ENCODE assay signal across 41 mouse cellular contexts in the genomic region with DNA sequence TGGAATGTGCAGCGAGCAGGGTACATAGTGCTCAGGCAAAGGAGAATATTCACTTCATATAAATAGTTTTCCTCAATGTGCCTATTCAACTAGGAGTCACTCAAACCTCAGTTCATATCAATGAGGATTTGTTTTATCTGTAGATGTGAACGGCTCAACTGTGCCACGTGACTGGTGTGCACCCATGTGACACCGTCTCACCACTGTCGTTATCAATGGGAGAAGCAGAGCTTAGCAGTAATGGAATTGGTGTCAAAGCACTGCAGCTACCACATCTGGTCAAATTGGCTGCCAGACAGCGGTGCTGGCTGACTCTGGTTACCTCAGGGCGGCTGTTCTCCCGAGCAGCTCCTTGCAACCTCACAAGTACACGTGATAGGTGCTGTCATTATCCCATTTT. TPM values are rescaled to one million over a fixed set of nuclear protein-coding genes. Genes with fewer than 3 reads are reported as not detected.
"Had no signal": no experiment of that assay in that cellular context is flagged by ENCODE, and none has a peak within 500 bp of the region (broad histone marks: within the 10 kb centered on the region; RNA-seq: fewer than 3 reads in every experiment).

No protein-coding gene starts in this region.

- H3K9ac ChIP-seq: heart, embryonic 13.5 days; heart, embryonic 15.5 days; hindbrain, embryonic 13.5 days; hindbrain, embryonic 15.5 days; kidney, embryonic 15.5 days; limb, embryonic 13.5 days; limb, embryonic 15.5 days; liver, embryonic 12.5 days; liver, embryonic 14.5 days had no signal

- ATAC-seq: hindbrain, postnatal 0 days; intestine, embryonic 16.5 days; liver, embryonic 12.5 days had no signal

- DNase-seq: gastrocnemius, postnatal 14 days; gastrocnemius, postnatal 36 days; heart, adult 18-20 months; heart, postnatal 14 days; heart, postnatal 36 days; kidney, adult 11 months; kidney, adult 2 months; kidney, adult 9 months; kidney, postnatal 14 days; kidney, postnatal 36 days; layer of hippocampus, adult 9-11 months; layer of hippocampus, postnatal 36 days; left cerebral cortex, postnatal 4 days had no signal

- H3K27me3 ChIP-seq: heart, embryonic 13.5 days; heart, embryonic 15.5 days; hindbrain, embryonic 13.5 days; hindbrain, embryonic 15.5 days; kidney, embryonic 15.5 days; limb, embryonic 13.5 days; limb, embryonic 15.5 days; liver, embryonic 12.5 days had no signal

- H3K4me1 ChIP-seq: kidney, embryonic 15.5 days; limb, embryonic 13.5 days; limb, embryonic 15.5 days had no signal

- H3K9me3 ChIP-seq: heart, embryonic 13.5 days; heart, embryonic 15.5 days; hindbrain, embryonic 13.5 days; hindbrain, embryonic 15.5 days; kidney, embryonic 15.5 days; limb, embryonic 13.5 days; limb, embryonic 15.5 days; liver, embryonic 12.5 days had no signal

- H3K4me3 ChIP-seq: heart, embryonic 13.5 days; heart, embryonic 15.5 days; hindbrain, embryonic 13.5 days; hindbrain, embryonic 15.5 days; kidney, embryonic 15.5 days; limb, embryonic 13.5 days; limb, embryonic 15.5 days; liver, embryonic 12.5 days had no signal

- H3K36me3 ChIP-seq: heart, embryonic 13.5 days; heart, embryonic 15.5 days; hindbrain, embryonic 13.5 days; hindbrain, embryonic 15.5 days; kidney, embryonic 15.5 days; limb, embryonic 13.5 days; limb, embryonic 15.5 days; liver, embryonic 12.5 days had no signal

- H3K27ac ChIP-seq: heart, embryonic 13.5 days; heart, embryonic 15.5 days; hindbrain, embryonic 13.5 days; hindbrain, embryonic 15.5 days; hindbrain, postnatal 0 days; kidney, embryonic 15.5 days; kidney, postnatal 0 days; limb, embryonic 13.5 days; limb, embryonic 15.5 days; liver, embryonic 12.5 days; liver, embryonic 14.5 days had no signal

RNA-seq across cellular contexts. Expression of a gene that starts 10.7 kb away (rescaled TPM):
- total RNA-seq: gastrocnemius, adult 18-20 months; gastrocnemius, postnatal 14 days; gastrocnemius, postnatal 36 days; heart, adult 18-20 months; heart, postnatal 14 days; heart, postnatal 36 days; hematopoietic stem cell, adult 5-6 weeks; hindbrain, postnatal 0 days; layer of hippocampus, adult 18-20 months; layer of hippocampus, adult 8-10 months; layer of hippocampus, postnatal 14 days; layer of hippocampus, postnatal 36 days; left cerebral cortex, adult 18-20 months; left cerebral cortex, adult 8-10 months; left cerebral cortex, postnatal 10 days; left cerebral cortex, postnatal 25 days; left cerebral cortex, postnatal 4 days had no signal
- polyA plus RNA-seq: heart, embryonic 11.5 days; heart, embryonic 13.5 days; heart, embryonic 15.5 days; heart, postnatal 0 days; hindbrain, embryonic 11.5 days; hindbrain, embryonic 13.5 days; hindbrain, embryonic 15.5 days; hindbrain, postnatal 0 days; intestine, embryonic 14.5 days; kidney, adult 2 months; kidney, postnatal 0 days; large intestine, adult 2 months; limb, embryonic 11.5 days; limb, embryonic 13.5 days had no signal

RNA-seq across cellular contexts. Expression of a gene that starts 34.4 kb away (rescaled TPM):
- total RNA-seq: gastrocnemius, postnatal 14 days; heart, adult 18-20 months; heart, postnatal 14 days; heart, postnatal 36 days; hematopoietic stem cell, adult 5-6 weeks; layer of hippocampus, postnatal 14 days had no signal
- polyA plus RNA-seq: heart, embryonic 11.5 days; heart, embryonic 15.5 days; hindbrain, embryonic 11.5 days; hindbrain, embryonic 13.5 days; intestine, embryonic 14.5 days; kidney, adult 2 months; limb, embryonic 11.5 days had no signal

RNA-seq across cellular contexts. Expression of a gene that starts 46.5 kb away (rescaled TPM):
- total RNA-seq: gastrocnemius, adult 18-20 months; gastrocnemius, adult 8-10 months; gastrocnemius, postnatal 14 days; gastrocnemius, postnatal 36 days; heart, adult 18-20 months; heart, postnatal 36 days; hematopoietic stem cell, adult 5-6 weeks; hindbrain, postnatal 0 days; layer of hippocampus, adult 18-20 months; layer of hippocampus, postnatal 14 days; layer of hippocampus, postnatal 36 days; left cerebral cortex, adult 18-20 months; left cerebral cortex, adult 8-10 months; left cerebral cortex, postnatal 10 days had no signal
- polyA plus RNA-seq: heart, embryonic 11.5 days; heart, embryonic 13.5 days; heart, postnatal 0 days; hindbrain, embryonic 11.5 days; hindbrain, embryonic 13.5 days; hindbrain, embryonic 15.5 days; hindbrain, postnatal 0 days; intestine, embryonic 14.5 days; intestine, embryonic 16.5 days; kidney, adult 2 months; kidney, embryonic 15.5 days; kidney, postnatal 0 days; large intestine, adult 2 months; limb, embryonic 11.5 days; limb, embryonic 13.5 days; limb, embryonic 15.5 days; liver, embryonic 12.5 days; liver, embryonic 14.5 days had no signal
